Mouse (Mus musculus) intestine, embryonic 16.5 days (tissue): ENCODE data around the gene Acvr1b. TPM values are rescaled to one million over a fixed set of nuclear protein-coding genes. Genes with fewer than 3 reads are reported as not detected.

Source experiments
- ATAC-seq: fragments of 200-750 bp; cut with Nextera tagmentation; 2 replicates; pipeline ENCODE4 v1.8.0; 2017; ENCODE audit warnings: moderate TSS enrichment, moderate library complexity
- H3K27ac ChIP-seq: fragments of 300-500 bp; sonication (generic); 2 replicates; pipeline ENCODE4 v1.5.1; 2014; ENCODE audit warnings: mild to moderate bottlenecking, low read length
- H3K27me3 ChIP-seq: fragments of 300-500 bp; sonication (generic); replicated peaks from 2 replicates; pipeline ENCODE4 v1.6.1; 2014; ENCODE audit warnings: low read length, control low read depth, mixed read lengths; ENCODE audit not compliant: control insufficient read depth, insufficient read depth
- H3K36me3 ChIP-seq: fragments of 300-500 bp; sonication (generic); 2 replicates; pipeline ENCODE4 v1.6.1; 2014; ENCODE audit warnings: low read length, control low read depth; ENCODE audit not compliant: control insufficient read depth, insufficient read depth
- H3K4me1 ChIP-seq: fragments of 300-500 bp; sonication (generic); 2 replicates; pipeline ENCODE4 v1.6.1; 2014; ENCODE audit warnings: low read length, control low read depth, mixed read lengths; ENCODE audit not compliant: control insufficient read depth, insufficient read depth
- H3K4me2 ChIP-seq: fragments of 300-500 bp; sonication (generic); 2 replicates; pipeline ENCODE4 v1.6.1; 2014; ENCODE audit warnings: low read depth, low read length, control low read depth
- H3K4me3 ChIP-seq: fragments of 300-500 bp; sonication (generic); 2 replicates; pipeline ENCODE4 v1.5.1; 2014; ENCODE audit warnings: mild to moderate bottlenecking, low read length
- H3K9ac ChIP-seq: fragments of 300-500 bp; sonication (generic); 2 replicates; pipeline ENCODE4 v1.6.1; 2014; ENCODE audit warnings: low read depth, low read length
- H3K9me3 ChIP-seq: fragments of 300-500 bp; sonication (generic); 2 replicates; pipeline ENCODE4 v1.6.1; 2016; ENCODE audit warnings: low read length, control low read depth; ENCODE audit not compliant: control insufficient read depth
- WGBS: fragments of 180-500 bp; shearing (Covaris S2); extraction: QIAGEN DNeasy Blood & Tissue Kit; methylation state at CpG from one replicate; pipeline ENCODE4 v1.1.7; 2014; 5-methylcytosine and 5-hydroxymethylcytosine counted together
- polyA plus RNA-seq: library from polyadenylated mRNA; unstranded; fragments of >200 nt; fragmentation: Nextera tagmentation; extraction: Ambion mirVana; gene quantifications from 2 replicates; pipeline ENCODE4 v1.2.1, GENCODE M21; 2015

Gene Acvr1b
- polyA plus RNA-seq, 1 experiment from 2014 or later = 10.4 TPM

- H3K36me3 ChIP-seq = 0 out of 2 replicates have a peak, but pooled peaks cover 3% of the 10 kb centered on the region
- ATAC-seq = peak; percentile 86
- no peaks in the 10 kb centered on the region for H3K27me3 ChIP-seq
- WGBS = under 1% methylated on average over 76 of the region's 77 CpGs
- peaks cover 50% of the 10 kb centered on the region for H3K4me1 ChIP-seq
- peak within 1 kb of the TSS; percentile 81 for H3K4me3 ChIP-seq
- no peaks in the 10 kb centered on the region for H3K9me3 ChIP-seq
- H3K27ac ChIP-seq = peak within 1 kb of the TSS; percentile 83
- H3K9ac ChIP-seq = peak within 1 kb of the TSS; percentile 85
- H3K4me2 ChIP-seq = peak within 1 kb of the TSS; percentile 92
Measured at GRCm38 (mm10) chr15:101224006-101224906, 50.4 kb downstream of the Acvr1b start, which contains the start of gene Grasp. Gene Grasp (plus strand): TSS chr15:101224188.

GRCm38 (mm10) chr15:101224977-101225376, 51.1 kb downstream of the Acvr1b start:
- peaks cover 50% of the 10 kb centered on the region for H3K4me1 ChIP-seq
- no peaks in the 10 kb centered on the region for H3K27me3 ChIP-seq
- peak overlapping the region; percentile 92 for H3K4me2 ChIP-seq
- H3K27ac ChIP-seq = peak overlapping the region; percentile 83
- H3K4me3 ChIP-seq = peak overlapping the region; percentile 81
- peak overlapping the region; percentile 85 for H3K9ac ChIP-seq
- 12% methylated on average over 14 of the region's 14 CpGs for WGBS
- H3K36me3 ChIP-seq = 0 out of 2 replicates have a peak, but pooled peaks cover 8% of the 10 kb centered on the region
- H3K9me3 ChIP-seq = no peaks in the 10 kb centered on the region
- ATAC-seq = no peak

- Histone ChIP-seq H3K27ac (peak overlapping the region; percentile 69), H3K4me3 (no peak overlapping the region), H3K27me3 (no peaks in the 10 kb centered on the region), H3K9me3 (no peaks in the 10 kb centered on the region), H3K9ac (peak overlapping the region; percentile 23; the same call in 1 of the 2 replicates), H3K4me2 (peak overlapping the region; percentile 20; the same call in 1 of the 2 replicates), H3K4me1 (peaks cover 39% of the 10 kb centered on the region), H3K36me3 (peaks cover 24% of the 10 kb centered on the region)
- peak; percentile 29; the same call in 1 of the 2 replicates for ATAC-seq
- 32% methylated on average over 7 of the region's 7 CpGs for WGBS
Measured at GRCm38 (mm10) chr15:101227971-101228370, 54.1 kb downstream of the Acvr1b start.

GRCm38 (mm10) chr15:101228866-101229590, 55.2 kb downstream of the Acvr1b start:
- Histone ChIP-seq H3K36me3 (peaks cover 24% of the 10 kb centered on the region), H3K27ac (peak overlapping the region; percentile 69), H3K4me2 (0 out of 2 replicates have a peak overlapping the region, but pooled peaks have one; percentile 4), H3K4me1 (peaks cover 38% of the 10 kb centered on the region), H3K9ac (0 out of 2 replicates have a peak overlapping the region, but pooled peaks have one; percentile 6), H3K4me3 (no peak overlapping the region), H3K9me3 (no peaks in the 10 kb centered on the region), H3K27me3 (no peaks in the 10 kb centered on the region)
- ATAC-seq = no peak
- WGBS = 68% methylated on average over 21 of the region's 21 CpGs

- Histone ChIP-seq H3K9me3 (no peaks in the 10 kb centered on the region), H3K9ac (no peak overlapping the region), H3K27me3 (no peaks in the 10 kb centered on the region), H3K4me2 (no peak overlapping the region), H3K27ac (no peak overlapping the region), H3K4me3 (no peak overlapping the region), H3K36me3 (peaks cover 24% of the 10 kb centered on the region), H3K4me1 (peaks cover 46% of the 10 kb centered on the region)
- 96% methylated on average over 19 of the region's 19 CpGs for WGBS
- no peak for ATAC-seq
Measured at GRCm38 (mm10) chr15:101230503-101230902, 56.6 kb downstream of the Acvr1b start.

- Histone ChIP-seq H3K4me1 (peaks cover 50% of the 10 kb centered on the region), H3K27ac (no peak overlapping the region), H3K4me2 (peak overlapping the region; percentile 21; the same call in 1 of the 2 replicates), H3K27me3 (no peaks in the 10 kb centered on the region), H3K36me3 (peaks cover 24% of the 10 kb centered on the region), H3K9ac (peak overlapping the region; percentile 38; the same call in 1 of the 2 replicates), H3K4me3 (0 out of 2 replicates have a peak overlapping the region, but pooled peaks have one; percentile 6), H3K9me3 (no peaks in the 10 kb centered on the region)
- WGBS = 80% methylated on average over 22 of the region's 23 CpGs
- ATAC-seq = no peak
Measured at GRCm38 (mm10) chr15:101230995-101231647, 57.3 kb downstream of the Acvr1b start.

GRCm38 (mm10) chr15:101231648-101232180, 57.8 kb downstream of the Acvr1b start:
- Histone ChIP-seq H3K27me3 (no peaks in the 10 kb centered on the region), H3K9ac (peak overlapping the region; percentile 38), H3K4me2 (peak overlapping the region; percentile 21; the same call in 1 of the 2 replicates), H3K4me1 (peaks cover 54% of the 10 kb centered on the region), H3K36me3 (peaks cover 24% of the 10 kb centered on the region), H3K9me3 (no peaks in the 10 kb centered on the region), H3K4me3 (peak overlapping the region; percentile 6; the same call in 1 of the 2 replicates), H3K27ac (no peak overlapping the region)
- 56% methylated on average over 56 of the region's 56 CpGs for WGBS
- no peak for ATAC-seq

- 66% methylated on average over 4 of the region's 4 CpGs for WGBS
- peaks cover 24% of the 10 kb centered on the region for H3K36me3 ChIP-seq
- H3K4me1 ChIP-seq = peaks cover 51% of the 10 kb centered on the region
- no peak for ATAC-seq
- no peaks in the 10 kb centered on the region for H3K9me3 ChIP-seq
- H3K4me2 ChIP-seq = no peak overlapping the region
- no peak overlapping the region for H3K9ac ChIP-seq
- H3K27me3 ChIP-seq = no peaks in the 10 kb centered on the region
- peak overlapping the region; percentile 94 for H3K27ac ChIP-seq
- no peak overlapping the region for H3K4me3 ChIP-seq
Measured at GRCm38 (mm10) chr15:101232607-101233006, 58.7 kb downstream of the Acvr1b start.
